Mouse (Mus musculus) C2C12 (cell line): ENCODE measurements at regions not wholly inside any gene's neighbourhood (a gene's known extent, or its start where the extent isn't known, plus 50 kb on each side); places are given as distances from the start of the nearest gene placed in this dataset.

Source experiments
- CEBPB ChIP-seq: IDR thresholded peaks from one replicate; pipeline ENCODE4 v1.6.1; 2011; ENCODE audit warnings: low read depth, mild to moderate bottlenecking, control low read depth, moderate library complexity
- CTCF ChIP-seq: IDR thresholded peaks from one replicate; pipeline ENCODE4 v1.5.1; 2011; ENCODE audit not compliant: control insufficient read depth, insufficient read depth, insufficient read length
- MAX ChIP-seq: IDR thresholded peaks from one replicate; pipeline ENCODE4 v1.6.1; 2011; ENCODE audit warnings: mild to moderate bottlenecking, control low read depth
- MYOG ChIP-seq: IDR thresholded peaks from one replicate; pipeline ENCODE4 v1.6.1; 2011; ENCODE audit not compliant: control insufficient read depth, insufficient read length; ENCODE audit errors: extremely low read depth
- USF1 ChIP-seq: IDR thresholded peaks from one replicate; pipeline ENCODE4 v1.6.1; 2011; ENCODE audit warnings: low read depth, mild to moderate bottlenecking, control low read depth, moderate library complexity

DNA sequence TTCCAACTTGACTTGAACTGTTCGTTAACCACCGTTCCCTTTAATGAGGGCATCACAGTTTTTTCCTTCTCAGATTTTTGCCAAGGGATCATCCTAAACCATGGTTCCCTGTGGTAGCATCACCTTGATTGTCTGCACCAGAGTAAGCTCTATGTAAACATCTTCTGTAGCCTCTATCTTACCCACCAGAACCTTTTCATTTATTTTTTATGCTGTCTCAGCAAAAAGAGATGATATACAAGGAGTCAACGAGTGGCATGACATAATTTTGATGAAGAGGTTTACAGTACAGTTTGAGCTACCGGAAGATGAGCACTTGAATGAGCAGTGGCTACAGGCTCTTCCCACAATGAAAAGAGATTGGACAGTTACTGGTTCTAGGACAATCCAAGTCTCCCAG lies 768.7 kb downstream of the Ets1 start:
- TF ChIP-seq CTCF (no peak), USF1 (no peak), CEBPB (no peak), MAX (no peak), MYOG (no peak)
